Mouse (Mus musculus): ENCODE data around the gene Taf15. TPM values are rescaled to one million over a fixed set of nuclear protein-coding genes. Genes with fewer than 3 reads are reported as not detected.

The Taf15 gene
- total RNA-seq, 2 experiments from 2014 or later = 62.2 to 78.5 TPM

GRCm38 (mm10) chr11:83457257-83457656 lies 15.6 kb upstream of the Taf15 start:
- no peak for DNase-seq

- peak; percentile 33 to 44 for DNase-seq
These were observed 14.8 kb upstream of the Taf15 start for GRCm38 (mm10) chr11:83457912-83458601.

GRCm38 (mm10) chr11:83461462-83462027 lies 11.3 kb upstream of the Taf15 start:
- DNase-seq = no peak

GRCm38 (mm10) chr11:83462711-83463244 lies 10.1 kb upstream of the Taf15 start, which contains the start of gene Mmp28:
Gene Mmp28, minus strand, starts transcription at chr11:83463071.
- DNase-seq = peak; percentile 86 to 92

GRCm38 (mm10) chr11:83465976-83466375 lies 6.9 kb upstream of the Taf15 start:
- peak; percentile 74 to 75 for DNase-seq

- peak; percentile 60 to 82 for DNase-seq
These were observed 5.7 kb upstream of the Taf15 start for GRCm38 (mm10) chr11:83467120-83467652.

GRCm38 (mm10) chr11:83468765-83469164 lies 4.1 kb upstream of the Taf15 start:
- DNase-seq = no peak

GRCm38 (mm10) chr11:83471766-83472165 lies 1.1 kb upstream of the Taf15 start:
- no peak for DNase-seq

- DNase-seq = peak; percentile 20 to 46
These were observed 540 bp downstream of the Taf15 start for GRCm38 (mm10) chr11:83473235-83474016.

GRCm38 (mm10) chr11:83491488-83491887 lies 18.6 kb downstream of the Taf15 start:
- no peak for DNase-seq

GRCm38 (mm10) chr11:83495571-83495970 lies 22.7 kb downstream of the Taf15 start:
- DNase-seq = no peak

GRCm38 (mm10) chr11:83504308-83504707 lies 31.4 kb downstream of the Taf15 start:
- DNase-seq = no peak

GRCm38 (mm10) chr11:83509521-83509920 lies 36.6 kb downstream of the Taf15 start:
- peak; percentile 8 to 11 for DNase-seq

- DNase-seq = no peak
These were observed 44.3 kb downstream of the Taf15 start for GRCm38 (mm10) chr11:83517153-83517552.

- no peak for DNase-seq
These were observed 45.5 kb downstream of the Taf15 start for GRCm38 (mm10) chr11:83518371-83518770.

GRCm38 (mm10) chr11:83522075-83522474 lies 49.2 kb downstream of the Taf15 start, which contains the start of gene Heatr9:
Gene Heatr9, minus strand, starts transcription at chr11:83522175.
- no peak for DNase-seq

GRCm38 (mm10) chr11:83529024-83529423 lies 56.1 kb downstream of the Taf15 start:
- DNase-seq = peak; percentile 8 to 23

- no peak for DNase-seq
These were observed 57.5 kb downstream of the Taf15 start, which contains the start of gene Ccl5 for GRCm38 (mm10) chr11:83530360-83530759. Gene Ccl5, minus strand, starts transcription at chr11:83530518.

- DNase-seq = no peak
These were observed 60.3 kb downstream of the Taf15 start for GRCm38 (mm10) chr11:83533192-83533591.

- no peak for DNase-seq
These were observed 61.3 kb downstream of the Taf15 start for GRCm38 (mm10) chr11:83534143-83534542.

GRCm38 (mm10) chr11:83534609-83535423 lies 61.9 kb downstream of the Taf15 start:
- DNase-seq = peak; percentile 86 to 89

Data from adrenal gland, postnatal 36 days (tissue).